Mouse (Mus musculus) ES-Bruce4 (cell line): Measurements from ENCODE around the gene Shq1. TPM values are rescaled to one million over a fixed set of nuclear protein-coding genes. Genes with fewer than 3 reads are reported as not detected.

Experiments used
- H3K27ac ChIP-seq: 2 replicates; pipeline ENCODE4 v1.5.1; 2012; ENCODE audit warnings: low read length, inconsistent platforms; ENCODE audit not compliant: insufficient read depth
- H3K27me3 ChIP-seq: 2 replicates; pipeline ENCODE4 v1.6.1; 2012; ENCODE audit warnings: mild to moderate bottlenecking, low read length, inconsistent platforms; ENCODE audit not compliant: control insufficient read depth, poor library complexity, insufficient read depth, severe bottlenecking
- H3K36me3 ChIP-seq: 2 replicates; pipeline ENCODE4 v1.6.1; 2012; ENCODE audit warnings: inconsistent platforms, mild to moderate bottlenecking, low read length, moderate library complexity; ENCODE audit not compliant: control insufficient read depth, poor library complexity, insufficient read depth, severe bottlenecking
- H3K4me1 ChIP-seq: one replicate; pipeline ENCODE4 v1.8.1; 2011; ENCODE audit warnings: low read length; ENCODE audit not compliant: control insufficient read depth, insufficient read depth
- H3K4me3 ChIP-seq: 2 replicates; pipeline ENCODE4 v1.5.1; 2011; ENCODE audit warnings: low read depth, mild to moderate bottlenecking, low read length
- H3K9ac ChIP-seq: 2 replicates; pipeline ENCODE4 v1.6.1; 2012; ENCODE audit warnings: low read depth, mild to moderate bottlenecking, inconsistent platforms; ENCODE audit not compliant: poor library complexity, severe bottlenecking
- H3K9me3 ChIP-seq: replicated peaks from 2 replicates; pipeline ENCODE4 v1.6.1; 2012; ENCODE audit warnings: mild to moderate bottlenecking, low read length, inconsistent platforms; ENCODE audit not compliant: control insufficient read depth, poor library complexity, insufficient read depth, severe bottlenecking
- CTCF ChIP-seq: IDR thresholded peaks from one replicate; pipeline ENCODE4 v1.8.1; 2011; ENCODE audit warnings: low read depth, low read length
- EP300 ChIP-seq: IDR thresholded peaks from 2 replicates; pipeline ENCODE4 v1.6.1; 2011; ENCODE audit warnings: low read depth, low read length; ENCODE audit not compliant: insufficient read depth
- POLR2A ChIP-seq: IDR thresholded peaks from one replicate; pipeline ENCODE4 v1.8.1; 2011; ENCODE audit warnings: low read length; ENCODE audit not compliant: insufficient read depth
- polyA plus RNA-seq: library from polyadenylated mRNA; stranded (reverse); fragments of >200 nt; gene quantifications from 2 replicates; pipeline ENCODE4 v1.2.4, GENCODE M21; 2011; ENCODE audit warnings: low read depth; ENCODE audit not compliant: missing spikeins, insufficient read depth, insufficient read length

The Shq1 gene
- polyA plus RNA-seq, 1 experiment = 19.0 TPM

DNA sequence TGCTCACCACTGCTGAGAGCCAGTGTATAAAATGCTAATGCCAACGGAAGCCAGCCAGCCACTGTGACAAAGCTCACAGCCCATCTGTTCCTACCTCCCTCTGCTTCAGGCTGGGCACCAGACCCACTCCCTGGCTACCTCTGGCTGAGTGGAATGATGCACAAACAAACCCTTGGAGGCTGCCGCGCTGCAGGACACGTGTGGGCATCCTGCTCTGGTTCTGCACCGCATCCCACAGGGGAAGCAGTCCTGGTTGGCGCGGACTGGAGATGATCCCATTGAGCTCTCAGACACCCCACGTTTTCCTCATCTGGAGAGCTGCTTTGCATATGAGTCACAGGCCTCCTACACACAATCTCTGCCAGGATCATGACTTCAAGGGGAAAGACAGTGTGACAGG, 112.9 kb downstream of the Shq1 start:
- Histone ChIP-seq H3K4me1 (no peaks in the 10 kb centered on the region), H3K9me3 (no peaks in the 10 kb centered on the region), H3K27ac (no peak overlapping the region), H3K27me3 (no peaks in the 10 kb centered on the region), H3K4me3 (no peak overlapping the region), H3K36me3 (no peaks in the 10 kb centered on the region), H3K9ac (no peak overlapping the region)
- no peak for TF ChIP-seq POLR2A
- TF ChIP-seq EP300 = no peak
- TF ChIP-seq CTCF = no peak

DNA sequence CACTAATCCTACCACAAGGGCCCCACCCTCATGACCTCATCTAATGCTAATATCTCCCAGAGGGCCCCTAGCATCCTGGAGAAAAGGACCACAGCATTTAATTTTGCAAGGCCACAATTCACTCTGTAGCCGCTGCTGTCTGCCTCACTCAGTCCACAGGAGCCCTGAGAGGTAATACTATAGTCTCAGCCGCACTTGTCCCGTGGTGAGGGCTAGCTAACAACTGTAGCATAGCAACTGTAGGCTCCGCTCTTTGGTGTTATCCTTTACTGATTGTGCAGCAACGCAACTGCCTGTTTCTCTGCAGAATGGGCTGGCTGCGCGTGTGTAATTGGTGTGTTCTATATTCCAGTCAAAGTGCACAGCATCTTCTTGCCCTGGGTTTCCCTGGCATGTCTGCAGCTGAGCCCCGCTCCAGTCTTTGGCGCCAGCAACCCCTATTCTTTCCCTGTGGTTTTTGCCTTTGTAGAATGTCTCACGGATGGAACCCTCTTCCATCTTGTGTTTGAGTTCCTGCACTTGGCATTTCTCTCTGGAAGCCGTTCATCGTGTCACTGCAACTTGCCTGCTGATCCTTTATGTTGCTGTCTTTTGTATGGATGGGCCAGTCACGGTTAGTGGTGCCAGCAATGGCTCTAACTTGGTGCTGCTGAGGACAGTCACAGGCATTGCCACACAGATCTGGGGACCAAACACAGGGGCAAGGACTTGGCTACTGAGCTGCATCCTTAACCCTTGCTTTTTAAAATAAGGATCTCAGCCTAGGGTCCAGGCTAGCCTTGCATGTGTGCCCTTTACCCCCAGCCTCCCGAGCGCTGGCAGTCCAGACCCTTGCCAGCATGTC, 128.6 kb downstream of the Shq1 start:
- no peaks in the 10 kb centered on the region for H3K27me3 ChIP-seq
- TF ChIP-seq POLR2A (no peak), CTCF (no peak), EP300 (no peak)

DNA sequence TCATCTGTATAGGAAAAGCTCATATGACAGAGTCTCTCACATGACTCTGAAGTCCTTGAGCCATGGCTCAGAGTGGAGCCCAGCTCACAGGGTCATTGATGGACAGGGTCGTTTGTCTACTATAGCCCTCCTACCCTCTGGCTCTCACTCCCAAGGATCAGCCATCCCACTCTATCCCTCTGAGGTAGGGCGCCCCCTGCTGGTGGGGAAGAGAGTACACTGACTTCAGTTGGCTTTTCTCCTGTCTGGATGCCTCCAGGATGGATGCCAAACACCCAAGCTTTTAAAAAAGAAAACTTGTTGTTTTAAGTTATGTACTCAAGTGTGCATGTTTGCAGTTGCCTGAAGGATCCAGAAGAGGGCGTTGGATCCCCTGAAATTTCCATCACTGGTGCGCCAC, 131.3 kb downstream of the Shq1 start:
- H3K4me1 ChIP-seq = peaks cover 2% of the 10 kb centered on the region
- no peak overlapping the region for H3K9ac ChIP-seq
- TF ChIP-seq POLR2A (no peak), CTCF (peak; percentile 17)
- H3K36me3 ChIP-seq = no peaks in the 10 kb centered on the region
- H3K4me3 ChIP-seq = no peak overlapping the region
- H3K27ac ChIP-seq = no peak overlapping the region
- H3K9me3 ChIP-seq = no peaks in the 10 kb centered on the region
- H3K27me3 ChIP-seq = no peaks in the 10 kb centered on the region

More for the DNA sequence above, 128.6 kb downstream of the Shq1 start:
- Histone ChIP-seq H3K9me3 (no peaks in the 10 kb centered on the region), H3K27ac (no peak overlapping the region), H3K4me3 (no peak overlapping the region), H3K9ac (no peak overlapping the region), H3K4me1 (peaks cover 2% of the 10 kb centered on the region), H3K36me3 (no peaks in the 10 kb centered on the region)

DNA sequence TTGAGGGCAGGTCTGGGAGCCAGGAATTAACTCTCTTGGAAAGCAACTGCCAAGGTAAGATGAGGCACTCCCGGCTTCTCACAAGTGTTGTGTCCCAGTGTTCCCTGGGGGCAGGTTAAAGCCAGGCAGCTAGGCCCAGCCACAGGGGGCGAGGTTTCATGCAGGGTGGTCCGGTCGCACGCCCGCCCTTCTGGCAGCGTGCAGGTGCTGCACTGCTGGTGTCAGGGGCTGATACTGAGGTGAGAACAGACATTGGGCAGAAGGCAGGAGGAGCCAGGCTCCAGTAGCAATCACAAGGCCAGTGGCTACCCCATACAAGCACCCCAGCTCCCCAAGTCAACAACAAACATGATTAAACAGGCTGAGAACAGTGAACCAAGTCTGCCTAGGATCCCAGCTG, 132.4 kb downstream of the Shq1 start:
- Histone ChIP-seq H3K36me3 (no peaks in the 10 kb centered on the region), H3K27me3 (no peaks in the 10 kb centered on the region), H3K27ac (no peak overlapping the region), H3K4me3 (no peak overlapping the region), H3K9me3 (no peaks in the 10 kb centered on the region), H3K4me1 (peaks cover 2% of the 10 kb centered on the region), H3K9ac (no peak overlapping the region)
- TF ChIP-seq CTCF (no peak), POLR2A (no peak), EP300 (no peak)

DNA sequence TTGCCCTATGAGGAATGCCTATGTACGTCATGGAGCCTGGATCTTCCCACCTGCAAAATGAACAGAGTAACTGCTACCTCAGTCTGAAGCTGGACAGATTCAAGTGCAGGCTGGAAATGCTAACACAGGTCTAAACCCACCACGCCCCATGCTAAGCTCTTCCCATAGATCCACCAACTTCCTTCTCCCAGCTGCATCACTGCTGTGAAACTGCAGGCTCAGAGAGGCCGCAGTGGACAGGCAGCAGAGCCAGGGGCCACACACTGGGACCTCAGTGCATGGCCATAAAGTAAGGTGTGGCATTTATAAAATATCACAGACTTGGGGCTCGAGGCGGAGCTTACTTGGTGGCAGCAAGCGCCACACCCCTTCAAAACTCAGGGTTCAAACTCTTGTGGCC, 133.0 kb downstream of the Shq1 start:
- no peaks in the 10 kb centered on the region for H3K27me3 ChIP-seq
- H3K9ac ChIP-seq = no peak overlapping the region
- TF ChIP-seq CTCF = no peak
- TF ChIP-seq EP300 = no peak
- no peak for TF ChIP-seq POLR2A
- no peaks in the 10 kb centered on the region for H3K36me3 ChIP-seq
- no peaks in the 10 kb centered on the region for H3K9me3 ChIP-seq
- peaks cover 2% of the 10 kb centered on the region for H3K4me1 ChIP-seq
- no peak overlapping the region for H3K27ac ChIP-seq
- no peak overlapping the region for H3K4me3 ChIP-seq

DNA sequence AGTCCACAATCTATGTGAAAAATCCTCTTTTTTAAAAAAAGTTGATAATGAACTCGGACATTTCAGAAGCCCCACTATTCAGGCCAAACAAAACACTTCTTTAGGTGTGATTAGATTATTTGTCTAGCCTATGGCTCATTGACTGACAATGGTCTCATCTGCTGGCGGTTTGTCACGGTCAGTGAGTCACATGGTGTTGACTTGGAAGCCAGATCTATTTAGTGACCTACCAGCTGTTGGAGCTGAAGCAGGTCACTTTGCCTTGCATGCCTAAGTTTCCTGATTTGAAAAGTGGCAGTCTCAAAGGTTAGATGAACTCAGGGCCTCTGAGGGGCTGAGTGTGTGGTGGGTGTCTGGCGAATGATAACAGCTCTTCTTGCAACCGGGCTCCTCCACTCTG, 133.9 kb downstream of the Shq1 start:
- no peak for TF ChIP-seq EP300
- TF ChIP-seq POLR2A = no peak
- no peak for TF ChIP-seq CTCF
- Histone ChIP-seq H3K27me3 (no peaks in the 10 kb centered on the region), H3K36me3 (no peaks in the 10 kb centered on the region), H3K9me3 (no peaks in the 10 kb centered on the region), H3K27ac (no peak overlapping the region), H3K9ac (no peak overlapping the region), H3K4me1 (peaks cover 2% of the 10 kb centered on the region), H3K4me3 (no peak overlapping the region)
